Mouse (Mus musculus) midbrain, embryonic 10.5 days (tissue): ENCODE results near the gene Snx6. TPM values are rescaled to one million over a fixed set of nuclear protein-coding genes. Genes with fewer than 3 reads are reported as not detected.
"Not testable (repeated sequence)": the region's sequence is repeated elsewhere in the genome, so short reads cannot be mapped to it uniquely, and the experiment has no call there.

Experiments
- DNase-seq: peaks from one replicate; pipeline ENCODE4 v3.0.0-alpha.2; 2017; ENCODE audit warnings: low spot score
- H3K27ac ChIP-seq: fragments of 300-500 bp; sonication (generic); replicated peaks from 2 replicates; pipeline ENCODE4 v1.5.1; 2016; ENCODE audit warnings: mild to moderate bottlenecking
- H3K27me3 ChIP-seq: fragments of 300-500 bp; sonication (generic); 2 replicates; pipeline ENCODE4 v1.6.1; 2016; ENCODE audit warnings: low read depth, mild to moderate bottlenecking; ENCODE audit not compliant: poor library complexity, severe bottlenecking
- H3K36me3 ChIP-seq: fragments of 300-500 bp; sonication (generic); 2 replicates; pipeline ENCODE4 v1.6.1; 2016; ENCODE audit warnings: mild to moderate bottlenecking, moderate library complexity
- H3K4me1 ChIP-seq: fragments of 300-500 bp; sonication (generic); 2 replicates; pipeline ENCODE4 v1.6.1; 2016
- H3K4me3 ChIP-seq: fragments of 300-500 bp; sonication (generic); 2 replicates; pipeline ENCODE4 v1.5.1; 2016; ENCODE audit warnings: mild to moderate bottlenecking, moderate library complexity
- H3K9me3 ChIP-seq: fragments of 300-500 bp; sonication (generic); replicated peaks from 2 replicates; pipeline ENCODE4 v1.6.1; 2016; ENCODE audit warnings: mild to moderate bottlenecking
- WGBS: fragments of 180-500 bp; shearing (Covaris S2); methylation state at CpG from one replicate; pipeline ENCODE4 v1.1.7; 2016; 5-methylcytosine and 5-hydroxymethylcytosine counted together
- polyA plus RNA-seq: library from polyadenylated mRNA; unstranded; fragments of >200 nt; fragmentation: Nextera tagmentation; extraction: Ambion mirVana; gene quantifications from 2 replicates; pipeline ENCODE4 v1.2.1, GENCODE M21; 2016

Snx6 gene
- polyA plus RNA-seq, 1 experiment from 2014 or later = 202 TPM

- H3K4me3 ChIP-seq, DNase-seq: not testable (repeated sequence)
- 0% methylated on average over 6 of the region's 48 CpGs for WGBS
Measured at GRCm38 (mm10) chr12:54713822-54714626, 81.5 kb downstream of the Snx6 start.

GRCm38 (mm10) chr12:54710494-54710879, 85.0 kb downstream of the Snx6 start:
- H3K4me3 ChIP-seq, DNase-seq, H3K36me3 ChIP-seq, H3K9me3 ChIP-seq, H3K4me1 ChIP-seq, H3K27ac ChIP-seq, H3K27me3 ChIP-seq: not testable (repeated sequence)
- WGBS = 4% methylated on average over 5 of the region's 8 CpGs

More at GRCm38 (mm10) chr12:54713822-54714626, 81.5 kb downstream of the Snx6 start:
- H3K27me3 ChIP-seq, H3K36me3 ChIP-seq, H3K9me3 ChIP-seq, H3K4me1 ChIP-seq, H3K27ac ChIP-seq: not testable (repeated sequence)

- peak overlapping the region; percentile 76 for H3K27ac ChIP-seq
- DNase-seq, H3K36me3 ChIP-seq, H3K9me3 ChIP-seq, H3K4me1 ChIP-seq, H3K27me3 ChIP-seq: not testable (repeated sequence)
- WGBS = 2% methylated on average over 13 of the region's 44 CpGs
- peak overlapping the region; percentile 36; the same call in 1 of the 2 replicates for H3K4me3 ChIP-seq
Measured at GRCm38 (mm10) chr12:54709691-54710493, 85.6 kb downstream of the Snx6 start.

GRCm38 (mm10) chr12:54699394-54699793, 96.1 kb downstream of the Snx6 start:
- peaks cover 6% of the 10 kb centered on the region for H3K4me1 ChIP-seq
- no peaks in the 10 kb centered on the region for H3K36me3 ChIP-seq
- DNase-seq = no peak
- no peaks in the 10 kb centered on the region for H3K27me3 ChIP-seq
- 82% methylated on average over 7 of the region's 7 CpGs for WGBS
- H3K9me3 ChIP-seq = no peaks in the 10 kb centered on the region
- H3K27ac ChIP-seq = no peak overlapping the region
- no peak overlapping the region for H3K4me3 ChIP-seq

GRCm38 (mm10) chr12:54697791-54698250, 97.7 kb downstream of the Snx6 start:
- peaks cover 6% of the 10 kb centered on the region for H3K4me1 ChIP-seq
- no peaks in the 10 kb centered on the region; the same call in 1 of the 2 replicates for H3K36me3 ChIP-seq
- WGBS = 69% methylated on average over 6 of the region's 6 CpGs
- no peaks in the 10 kb centered on the region for H3K27me3 ChIP-seq
- H3K4me3 ChIP-seq = no peak overlapping the region
- H3K27ac ChIP-seq = no peak overlapping the region
- no peaks in the 10 kb centered on the region for H3K9me3 ChIP-seq
- DNase-seq = no peak

- Histone ChIP-seq H3K4me3 (no peak overlapping the region), H3K36me3 (peaks cover 6% of the 10 kb centered on the region), H3K9me3 (no peaks in the 10 kb centered on the region), H3K4me1 (peaks cover 6% of the 10 kb centered on the region), H3K27me3 (no peaks in the 10 kb centered on the region), H3K27ac (no peak overlapping the region)
- DNase-seq = peak; percentile 18
- WGBS = 17% methylated on average over 7 of the region's 7 CpGs
Measured at GRCm38 (mm10) chr12:54697003-54697597, 98.4 kb downstream of the Snx6 start.

Other genes with a start within 250 kb of the Snx6 start
- 175 and 179 TPM in 2 replicates for gene Sptssa, start 139.1 kb downstream of the Snx6 start, polyA plus RNA-seq
- gene Eapp, start 99.8 kb downstream of the Snx6 start, polyA plus RNA-seq = 71.0 and 73.0 TPM in 2 replicates
- 196 and 221 TPM in 2 replicates for gene Cfl2, start 67.2 kb upstream of the Snx6 start, polyA plus RNA-seq
- not detected in 2 replicates for gene Gm20403, start 190.8 kb upstream of the Snx6 start, polyA plus RNA-seq
- 30.9 and 34.8 TPM in 2 replicates for gene Baz1a, start 218.6 kb upstream of the Snx6 start, polyA plus RNA-seq